Mouse (Mus musculus): ENCODE measurements around the gene Zfp653.

The Zfp653 gene

GRCm38 (mm10) chr9:22017208-22017825, 53.9 kb downstream of the Zfp653 start:
- no peak for DNase-seq

GRCm38 (mm10) chr9:22016245-22016644, 54.9 kb downstream of the Zfp653 start:
- DNase-seq = no peak

GRCm38 (mm10) chr9:22012731-22013130, 58.4 kb downstream of the Zfp653 start:
- DNase-seq = no peak

- no peak for DNase-seq
Observed at GRCm38 (mm10) chr9:22011055-22011454, 60.1 kb downstream of the Zfp653 start.
